Mouse (Mus musculus) E14TG2a.4 (cell line): ENCODE measurements around the gene Platr17.
"Not testable (repeated sequence)": the region's sequence is repeated elsewhere in the genome, so short reads cannot be mapped to it uniquely, and the experiment has no call there.

ENCODE experiments used
- CTCF ChIP-seq: conservative IDR thresholded peaks from 2 replicates; pipeline ENCODE4 v1.5.1; 2014; ENCODE audit warnings: low read length
- NANOG ChIP-seq: IDR thresholded peaks from 2 replicates; pipeline ENCODE4 v1.6.1; 2014; ENCODE audit warnings: borderline replicate concordance, low read length, mixed read lengths
- POU5F1 ChIP-seq: IDR thresholded peaks from 2 replicates; pipeline ENCODE4 v1.6.1; 2014; ENCODE audit warnings: low read length, borderline replicate concordance

DNA sequence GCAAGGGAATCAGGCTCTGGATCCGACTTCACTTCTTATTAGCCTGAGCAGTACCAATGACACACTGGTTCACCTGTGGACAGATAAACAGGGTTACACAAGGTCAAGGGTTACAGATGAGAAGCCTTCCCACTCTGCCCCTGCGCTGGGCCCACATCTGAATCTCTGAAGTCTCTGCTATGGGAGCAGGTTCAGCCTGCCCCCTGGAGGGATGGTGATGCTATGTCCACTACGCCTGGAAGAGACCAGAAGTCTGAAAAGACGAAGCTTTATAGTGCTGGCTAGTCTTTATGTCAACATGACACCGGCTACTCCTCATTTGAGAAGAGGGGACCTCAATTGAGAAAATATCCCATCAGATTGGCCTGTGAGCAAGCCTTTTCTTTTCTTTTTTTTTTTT, 29.1 kb upstream of the Platr17 start:
- TF ChIP-seq CTCF, result peak; percentile 12; the same call in 1 of the 2 replicates
- TF ChIP-seq POU5F1, NANOG: not testable (repeated sequence)
